Mouse (Mus musculus) embryonic fibroblast, embryonic 13.5 days (primary cell): Measurements from ENCODE around the gene Kmt5a.

Experiments used
- CTCF ChIP-seq: IDR thresholded peaks from 2 replicates; pipeline ENCODE4 v1.5.1; 2011; ENCODE audit warnings: mild to moderate bottlenecking, control low read depth, low read length, moderate library complexity, borderline replicate concordance; ENCODE audit not compliant: insufficient read depth
- POLR2A ChIP-seq: IDR thresholded peaks from 2 replicates; pipeline ENCODE4 v1.6.1; 2011; ENCODE audit warnings: low read depth, mild to moderate bottlenecking, control low read depth, low read length, moderate library complexity

DNA sequence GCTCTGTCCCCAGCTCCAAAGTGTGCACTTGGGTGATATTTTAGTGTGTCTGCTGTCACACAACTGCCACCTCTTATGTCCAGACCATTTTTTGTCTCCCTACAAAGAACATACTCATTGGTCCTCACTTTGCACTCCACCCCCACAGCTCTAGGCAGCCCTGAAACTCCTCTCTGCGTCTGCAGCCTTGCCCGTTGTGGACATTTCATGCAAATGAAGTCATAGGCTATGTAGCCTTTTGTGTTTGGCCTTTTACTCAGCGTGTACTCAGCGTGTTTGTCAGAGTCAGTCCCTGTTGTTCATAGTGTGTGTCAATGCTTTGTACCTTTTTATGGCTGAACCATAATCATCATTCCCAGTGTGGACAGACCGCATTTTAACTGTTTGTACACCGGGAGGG, 9.8 kb downstream of the Kmt5a start:
- TF ChIP-seq CTCF (no peak), POLR2A (no peak)
